Mouse (Mus musculus): ENCODE results near the gene Cdca7.

DNA sequence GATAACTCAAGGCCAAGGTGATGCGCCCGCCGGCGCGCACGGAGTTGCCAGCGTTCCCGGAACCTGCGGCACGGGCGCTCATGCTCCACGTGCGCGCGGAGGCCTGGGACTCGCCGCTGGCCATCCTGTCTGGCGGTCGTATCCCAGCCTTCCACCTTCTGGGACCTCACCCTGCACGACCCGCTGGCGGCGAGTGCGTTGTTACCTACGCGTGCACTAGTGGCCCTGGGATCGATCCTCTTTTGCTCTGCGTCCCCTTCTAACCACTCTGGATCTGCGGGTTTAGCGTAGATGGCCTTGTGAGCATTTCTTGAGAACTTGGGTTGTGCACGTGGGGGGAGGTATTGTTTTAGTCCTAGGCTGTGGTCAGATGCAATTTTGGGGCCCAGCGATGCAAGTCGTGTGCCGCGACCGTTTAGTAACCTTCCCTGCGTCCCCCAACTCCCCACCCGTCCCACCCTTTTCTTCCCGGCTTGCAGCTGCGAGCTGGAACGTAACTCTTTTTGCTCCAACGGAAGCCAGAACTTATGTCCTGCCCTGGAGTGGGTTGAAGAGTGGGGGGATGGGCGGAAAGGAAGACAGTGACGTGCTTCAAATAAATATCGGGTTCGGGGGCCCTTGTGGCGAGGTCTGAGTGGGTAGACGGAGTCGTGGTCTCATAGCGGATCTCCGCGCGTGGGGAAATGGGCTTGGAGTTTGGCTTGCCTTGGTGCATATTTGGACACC is 690 bp downstream of the Cdca7 start:
- TF ChIP-seq GATA1 (IDR thresholded peaks at IDR 0.05; ENCODE audit: low read length) (no peak), TAL1 (IDR thresholded peaks at IDR 0.05; ENCODE audit: low read length) (no peak)
